Mouse (Mus musculus): ENCODE data around the gene Zfp3.
"Not testable (repeated sequence)": the region's sequence is repeated elsewhere in the genome, so short reads cannot be mapped to it uniquely, and the experiment has no call there.

Gene Zfp3

GRCm38 (mm10) chr11:70755645-70756044 lies 8.4 kb upstream of the Zfp3 start:
- DNase-seq (ENCODE audit: low spot score in 2 of 2), result peak; percentile 71 to 82

GRCm38 (mm10) chr11:70760446-70760845 lies 3.6 kb upstream of the Zfp3 start:
- not testable (repeated sequence) for DNase-seq (ENCODE audit: low spot score in 2 of 2)

GRCm38 (mm10) chr11:70762641-70763040 lies 1.4 kb upstream of the Zfp3 start:
- peak; percentile 50 to 60 for DNase-seq (ENCODE audit: low spot score in 2 of 2)

GRCm38 (mm10) chr11:70763582-70763935 lies 450 bp upstream of the Zfp3 start:
- peak in 1 of 2 experiments; percentile 19 for DNase-seq (ENCODE audit: low spot score in 2 of 2)

- no peak for DNase-seq (ENCODE audit: low spot score in 2 of 2)
Measured at GRCm38 (mm10) chr11:70765776-70766445, 1.9 kb downstream of the Zfp3 start.

GRCm38 (mm10) chr11:70770804-70771203 lies 6.8 kb downstream of the Zfp3 start:
- no peak for DNase-seq (ENCODE audit: low spot score in 2 of 2)

GRCm38 (mm10) chr11:70776830-70777571 lies 13.0 kb downstream of the Zfp3 start:
- peak; percentile 68 to 79 for DNase-seq (ENCODE audit: low spot score in 2 of 2)

- no peak for DNase-seq (ENCODE audit: low spot score in 2 of 2)
Measured at GRCm38 (mm10) chr11:70777634-70778033, 13.6 kb downstream of the Zfp3 start.

GRCm38 (mm10) chr11:70778058-70778457 lies 14.0 kb downstream of the Zfp3 start:
- DNase-seq (ENCODE audit: low spot score in 2 of 2), result peak in 1 of 2 experiments; percentile 41

GRCm38 (mm10) chr11:70785908-70786307 lies 21.9 kb downstream of the Zfp3 start:
- DNase-seq (ENCODE audit: low spot score in 2 of 2), result no peak

- no peak for DNase-seq (ENCODE audit: low spot score in 2 of 2)
Measured at GRCm38 (mm10) chr11:70787052-70787451, 23.0 kb downstream of the Zfp3 start.

GRCm38 (mm10) chr11:70788972-70789655 lies 25.1 kb downstream of the Zfp3 start:
- DNase-seq (ENCODE audit: low spot score in 2 of 2), result peak; percentile 72 to 79

- DNase-seq (ENCODE audit: low spot score in 2 of 2), result peak; percentile 75 to 90
Measured at GRCm38 (mm10) chr11:70790426-70790825, 26.4 kb downstream of the Zfp3 start.

- DNase-seq (ENCODE audit: low spot score in 2 of 2), result no peak
Measured at GRCm38 (mm10) chr11:70790874-70791551, 27.0 kb downstream of the Zfp3 start.

- no peak for DNase-seq (ENCODE audit: low spot score in 2 of 2)
Measured at GRCm38 (mm10) chr11:70791676-70792075, 27.7 kb downstream of the Zfp3 start.

- DNase-seq (ENCODE audit: low spot score in 2 of 2), result peak; percentile 48 to 63
Measured at GRCm38 (mm10) chr11:70792409-70792808, 28.4 kb downstream of the Zfp3 start.

GRCm38 (mm10) chr11:70802208-70802864 lies 38.3 kb downstream of the Zfp3 start:
- no peak for DNase-seq (ENCODE audit: low spot score in 2 of 2)

GRCm38 (mm10) chr11:70802865-70803261 lies 38.9 kb downstream of the Zfp3 start:
- DNase-seq (ENCODE audit: low spot score in 2 of 2), result no peak

- DNase-seq (ENCODE audit: low spot score in 2 of 2), result peak; percentile 74 to 79
Measured at GRCm38 (mm10) chr11:70803711-70804200, 39.7 kb downstream of the Zfp3 start.

GRCm38 (mm10) chr11:70804395-70804794 lies 40.4 kb downstream of the Zfp3 start:
- no peak for DNase-seq (ENCODE audit: low spot score in 2 of 2)

GRCm38 (mm10) chr11:70805641-70806175 lies 41.7 kb downstream of the Zfp3 start:
- DNase-seq (ENCODE audit: low spot score in 2 of 2), result peak in 1 of 2 experiments; percentile 42

All from natural killer cell, adult 2 months (primary cell).